Mouse (Mus musculus): Measurements from ENCODE around the gene Insig2. TPM values are rescaled to one million over a fixed set of nuclear protein-coding genes. Genes with fewer than 3 reads are reported as not detected.
A peak's percentile ranks its signal among the peaks of the same experiment; 100 is the strongest.

Insig2 gene
- 37.8 and 41.1 TPM in 2 replicates for polyA plus RNA-seq (2015; fragmentation: Nextera tagmentation; extraction: Ambion mirVana)

DNA sequence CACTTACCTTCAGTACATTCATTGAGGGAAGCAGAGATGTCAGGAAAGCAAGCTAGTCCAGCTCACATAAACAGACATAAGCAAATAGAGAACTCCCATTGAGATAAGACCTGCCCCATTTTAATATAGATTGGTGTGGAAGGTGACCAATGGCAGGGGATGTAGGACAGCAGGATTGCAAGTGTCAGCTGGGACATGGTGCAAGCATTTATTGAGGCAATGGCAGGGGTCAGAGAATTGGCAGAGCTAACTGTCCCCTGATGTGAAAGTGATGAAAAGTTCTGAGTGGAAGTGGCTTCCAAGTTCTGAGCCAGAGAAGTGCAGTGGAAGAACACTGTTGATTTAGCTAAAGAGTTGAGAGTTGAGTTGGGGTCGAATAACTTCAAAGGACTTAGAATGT lies at the start of gene Insig2:
Gene Insig2, minus strand, starts transcription at position 105 of the 400 bp plus-strand sequence.
- Histone ChIP-seq H3K9me3 (replicated peaks) (0 out of 2 replicates have a peak, but pooled peaks cover 3% of the 10 kb centered on the region), H3K9ac (no peak within 1 kb of the TSS), H3K4me3 (no peak within 1 kb of the TSS), H3K36me3 (no peaks in the 10 kb centered on the region), H3K4me1 (replicated peaks) (peaks cover 14% of the 10 kb centered on the region), H3K27me3 (no peaks in the 10 kb centered on the region), H3K27ac (no peak within 1 kb of the TSS), H3K4me2 (no peak within 1 kb of the TSS)
- no peak for ATAC-seq (replicated peaks; ENCODE audit: insufficient number of reproducible peaks, insufficient read depth, low FRiP score, low read depth)
- WGBS = 67% methylated on average over 1 of the region's 1 CpGs

DNA sequence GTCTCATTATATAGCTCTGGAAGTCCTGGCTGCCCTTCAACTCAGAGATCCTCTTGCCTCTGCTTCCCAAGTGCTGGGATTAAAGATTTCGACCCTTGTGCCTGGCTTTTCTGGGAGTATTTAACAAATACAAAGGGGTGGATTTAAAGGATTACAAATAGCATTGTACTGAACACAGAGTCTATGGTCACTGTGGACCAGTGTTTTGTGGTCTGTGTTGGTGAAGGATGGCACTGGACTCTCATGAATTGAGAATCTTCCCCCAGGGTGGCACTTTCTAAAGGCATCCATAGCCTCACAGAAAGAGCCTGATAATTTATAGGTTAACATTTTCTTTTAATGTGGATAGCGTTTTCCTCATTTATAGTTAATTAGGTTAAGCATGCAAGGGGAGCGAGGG lies 49.2 kb upstream of the Insig2 start:
- Histone ChIP-seq H3K9ac (no peak overlapping the region), H3K4me1 (replicated peaks) (no peaks in the 10 kb centered on the region), H3K4me2 (no peak overlapping the region), H3K9me3 (replicated peaks) (no peaks in the 10 kb centered on the region), H3K4me3 (no peak overlapping the region), H3K27ac (no peak overlapping the region), H3K27me3 (no peaks in the 10 kb centered on the region), H3K36me3 (no peaks in the 10 kb centered on the region)
- WGBS = 87% methylated on average over 3 of the region's 3 CpGs
- ATAC-seq (replicated peaks; ENCODE audit: insufficient number of reproducible peaks, insufficient read depth, low FRiP score, low read depth) = no peak

DNA sequence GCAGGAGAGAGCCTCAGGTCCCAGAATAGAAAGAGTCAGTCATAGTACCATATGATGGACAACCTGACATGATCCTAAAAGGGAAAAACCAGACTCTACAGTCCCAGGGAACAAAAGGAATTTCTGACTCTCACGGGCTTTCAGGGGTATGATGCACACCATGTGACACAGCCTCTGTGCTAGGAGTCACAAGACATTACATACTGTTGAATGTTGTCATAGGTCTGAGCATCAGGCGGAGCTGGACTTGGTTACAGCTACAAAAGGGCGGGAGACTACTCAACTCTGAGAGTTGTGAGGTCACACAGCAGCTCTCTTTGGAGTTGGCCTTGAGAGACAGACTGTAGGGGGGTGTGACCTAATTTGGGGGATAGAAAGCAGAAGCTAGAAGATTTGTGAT lies 47.6 kb upstream of the Insig2 start:
- no peak for ATAC-seq (replicated peaks; ENCODE audit: insufficient number of reproducible peaks, insufficient read depth, low FRiP score, low read depth)
- Histone ChIP-seq H3K9ac (no peak overlapping the region), H3K4me2 (no peak overlapping the region), H3K9me3 (replicated peaks) (no peaks in the 10 kb centered on the region), H3K27ac (no peak overlapping the region), H3K27me3 (no peaks in the 10 kb centered on the region), H3K4me3 (no peak overlapping the region), H3K4me1 (replicated peaks) (no peaks in the 10 kb centered on the region), H3K36me3 (no peaks in the 10 kb centered on the region)
- WGBS = 67% methylated on average over 3 of the region's 3 CpGs

DNA sequence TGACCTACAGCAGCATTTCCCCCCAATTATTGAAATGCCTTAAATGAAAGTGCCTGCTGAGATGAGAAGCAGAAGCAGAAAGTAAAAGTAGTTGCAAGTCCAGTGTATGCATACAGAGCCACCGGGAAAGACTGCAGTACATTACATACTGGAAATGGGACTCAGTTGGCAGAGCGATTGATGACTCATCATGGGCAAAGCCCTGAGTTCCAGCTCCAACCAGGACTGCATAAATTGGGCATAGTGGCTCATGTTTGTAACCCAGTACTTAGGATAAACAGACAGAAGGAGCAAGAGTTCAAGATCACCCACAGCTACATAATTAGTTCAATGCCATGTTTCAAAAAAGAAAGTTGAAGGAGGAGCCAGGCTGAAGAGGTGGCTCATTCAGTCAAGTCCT lies 45.5 kb upstream of the Insig2 start:
- Histone ChIP-seq H3K9ac (no peak overlapping the region), H3K36me3 (no peaks in the 10 kb centered on the region), H3K4me1 (replicated peaks) (no peaks in the 10 kb centered on the region), H3K27ac (no peak overlapping the region), H3K4me3 (no peak overlapping the region), H3K27me3 (no peaks in the 10 kb centered on the region), H3K4me2 (no peak overlapping the region), H3K9me3 (replicated peaks) (no peaks in the 10 kb centered on the region)
- no peak for ATAC-seq (replicated peaks; ENCODE audit: insufficient number of reproducible peaks, insufficient read depth, low FRiP score, low read depth)
- 84% methylated on average over 2 of the region's 2 CpGs for WGBS

DNA sequence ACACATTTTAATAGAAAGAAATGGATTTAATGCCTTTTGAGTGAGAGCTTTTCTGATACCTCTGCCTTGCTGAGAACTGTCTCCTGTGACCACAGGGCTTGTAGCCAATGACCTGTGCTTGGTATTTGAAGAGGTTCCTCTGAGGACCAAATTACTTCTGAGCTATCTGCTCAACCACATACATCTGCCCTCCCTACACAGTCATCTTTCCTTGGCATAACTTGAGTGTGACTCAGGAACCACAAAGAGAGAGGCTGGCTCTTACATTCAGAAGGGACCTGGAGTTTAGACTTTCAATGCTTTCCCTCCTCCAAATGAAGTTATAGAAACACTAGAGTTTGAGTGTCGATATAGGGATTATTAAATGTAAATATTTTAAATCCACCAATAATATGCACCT lies 45.0 kb upstream of the Insig2 start:
- 92% methylated on average over 1 of the region's 1 CpGs for WGBS
- H3K9ac ChIP-seq = no peak overlapping the region
- H3K9me3 ChIP-seq (replicated peaks) = no peaks in the 10 kb centered on the region
- H3K4me3 ChIP-seq = no peak overlapping the region
- ATAC-seq (replicated peaks; ENCODE audit: insufficient number of reproducible peaks, insufficient read depth, low FRiP score, low read depth) = no peak
- H3K27me3 ChIP-seq = no peaks in the 10 kb centered on the region
- no peaks in the 10 kb centered on the region for H3K36me3 ChIP-seq
- H3K4me2 ChIP-seq = no peak overlapping the region
- H3K27ac ChIP-seq = no peak overlapping the region
- no peaks in the 10 kb centered on the region for H3K4me1 ChIP-seq (replicated peaks)

DNA sequence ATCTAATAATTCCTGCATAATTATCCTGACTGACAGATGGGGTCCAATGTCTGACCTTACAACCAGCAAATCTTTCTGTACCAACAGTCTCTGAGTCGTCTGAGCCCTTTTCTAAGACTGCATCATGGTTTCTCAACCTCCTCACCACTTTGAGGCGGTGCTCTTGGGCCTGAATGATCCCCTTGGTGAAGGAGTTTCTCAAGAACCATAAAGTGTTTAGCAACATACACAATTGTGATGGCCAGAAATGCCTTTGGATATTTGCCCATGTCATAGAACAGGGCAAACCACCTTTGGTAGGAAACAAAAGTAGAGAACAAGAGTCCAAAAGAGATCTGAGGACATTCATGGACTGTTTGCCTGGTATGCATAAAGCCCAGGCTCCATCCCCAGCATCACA lies 41.2 kb upstream of the Insig2 start:
- H3K9ac ChIP-seq = no peak overlapping the region

DNA sequence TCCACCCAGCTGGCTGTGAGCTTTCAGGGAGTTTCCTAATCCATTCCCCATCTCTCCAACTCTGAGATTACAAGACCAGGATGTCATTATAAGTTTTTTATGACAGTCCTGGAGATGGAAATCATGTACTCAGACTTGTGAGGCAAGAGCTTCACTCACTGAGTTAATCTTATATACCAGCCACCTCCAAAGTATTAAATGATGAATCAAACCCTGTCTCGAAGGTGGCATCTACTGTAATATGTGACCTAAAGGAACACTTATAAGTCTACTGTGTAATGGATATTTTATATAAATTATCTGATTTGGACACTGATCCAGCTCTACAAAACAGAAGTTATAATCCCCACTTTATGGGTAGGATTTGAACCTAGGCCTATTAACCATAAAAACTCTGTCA lies 40.3 kb upstream of the Insig2 start:
- ATAC-seq (replicated peaks; ENCODE audit: insufficient number of reproducible peaks, insufficient read depth, low FRiP score, low read depth) = no peak
- Histone ChIP-seq H3K36me3 (no peaks in the 10 kb centered on the region), H3K9ac (no peak overlapping the region), H3K27me3 (no peaks in the 10 kb centered on the region), H3K4me2 (no peak overlapping the region), H3K9me3 (replicated peaks) (no peaks in the 10 kb centered on the region), H3K27ac (no peak overlapping the region), H3K4me1 (replicated peaks) (no peaks in the 10 kb centered on the region), H3K4me3 (no peak overlapping the region)
- 82% methylated on average over 1 of the region's 1 CpGs for WGBS

More for the DNA sequence above, 41.2 kb upstream of the Insig2 start:
- Histone ChIP-seq H3K27ac (no peak overlapping the region), H3K27me3 (no peaks in the 10 kb centered on the region), H3K4me3 (no peak overlapping the region), H3K4me1 (replicated peaks) (no peaks in the 10 kb centered on the region), H3K9me3 (replicated peaks) (no peaks in the 10 kb centered on the region), H3K36me3 (no peaks in the 10 kb centered on the region), H3K4me2 (no peak overlapping the region)
- no peak for ATAC-seq (replicated peaks; ENCODE audit: insufficient number of reproducible peaks, insufficient read depth, low FRiP score, low read depth)
- WGBS = 74% methylated on average over 2 of the region's 2 CpGs

DNA sequence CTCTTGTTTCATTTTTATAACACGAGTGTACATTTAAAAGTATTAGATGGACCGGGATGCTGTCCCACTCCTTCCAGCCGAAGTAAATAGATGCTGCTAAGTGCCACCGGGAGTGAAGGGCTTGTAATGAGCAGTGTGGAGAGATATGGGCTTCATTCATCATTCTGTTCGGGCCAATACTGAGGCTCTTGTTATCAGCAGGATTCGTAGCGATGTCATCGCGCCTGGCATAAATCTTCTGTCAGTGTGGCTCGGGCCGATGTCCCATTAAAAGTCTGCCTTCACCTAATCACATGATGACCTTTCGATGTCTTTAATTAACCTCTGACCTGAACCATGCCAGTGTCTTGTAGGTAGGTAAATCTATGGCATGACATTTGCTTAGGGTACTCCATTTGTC lies 39.1 kb upstream of the Insig2 start:
- WGBS = 28% methylated on average over 12 of the region's 12 CpGs
- H3K9me3 ChIP-seq (replicated peaks) = no peaks in the 10 kb centered on the region
- no peak overlapping the region for H3K9ac ChIP-seq
- ATAC-seq (replicated peaks; ENCODE audit: insufficient number of reproducible peaks, insufficient read depth, low FRiP score, low read depth) = no peak
- H3K36me3 ChIP-seq = no peaks in the 10 kb centered on the region
- no peaks in the 10 kb centered on the region for H3K27me3 ChIP-seq
- no peak overlapping the region for H3K4me2 ChIP-seq
- H3K27ac ChIP-seq = no peak overlapping the region
- no peaks in the 10 kb centered on the region for H3K4me1 ChIP-seq (replicated peaks)
- no peak overlapping the region for H3K4me3 ChIP-seq

DNA sequence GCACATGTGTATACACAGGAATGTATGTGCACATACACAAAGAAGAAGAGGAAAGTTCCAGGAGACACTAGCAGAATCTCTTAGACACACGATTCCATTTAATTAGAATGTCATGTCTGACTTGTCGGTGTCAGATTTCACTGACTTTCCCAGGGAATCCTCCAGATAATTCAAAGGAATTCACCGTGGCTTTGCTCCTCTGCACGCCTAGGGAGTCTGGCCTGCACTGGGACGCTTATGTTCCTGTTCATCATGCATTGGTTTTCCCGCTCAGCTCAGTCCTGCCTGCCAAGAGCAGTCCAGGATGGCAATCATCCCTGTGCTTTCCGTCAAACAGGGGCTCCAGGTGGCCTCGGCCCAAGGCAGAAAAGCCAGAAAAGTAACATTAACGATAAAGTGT lies 34.9 kb upstream of the Insig2 start:
- H3K9ac ChIP-seq = no peak overlapping the region
- WGBS = 46% methylated on average over 9 of the region's 9 CpGs
- no peak for ATAC-seq (replicated peaks; ENCODE audit: insufficient number of reproducible peaks, insufficient read depth, low FRiP score, low read depth)

DNA sequence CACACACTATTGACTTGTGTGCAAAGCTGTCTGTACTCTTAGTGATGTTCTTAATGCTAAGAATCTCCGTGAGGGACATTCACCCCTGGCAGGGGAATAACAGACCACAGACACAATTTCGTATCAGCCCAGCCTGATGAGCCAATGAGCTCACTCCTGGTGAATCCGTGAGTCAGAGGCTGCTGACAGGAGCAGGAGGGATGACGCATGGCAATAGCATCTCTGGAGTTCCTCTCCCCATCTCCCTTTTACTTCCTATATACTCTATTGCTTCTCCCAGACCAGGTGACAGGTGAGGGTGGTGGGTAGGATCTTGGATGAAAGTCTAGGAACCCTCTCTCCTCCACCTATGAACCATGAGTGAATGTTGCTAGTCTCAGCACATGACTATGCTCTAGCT lies 28.2 kb upstream of the Insig2 start:
- Histone ChIP-seq H3K9me3 (replicated peaks) (no peaks in the 10 kb centered on the region), H3K4me3 (no peak overlapping the region), H3K27me3 (no peaks in the 10 kb centered on the region; the same call in 1 of the 2 replicates), H3K27ac (no peak overlapping the region), H3K4me2 (no peak overlapping the region), H3K36me3 (no peaks in the 10 kb centered on the region), H3K4me1 (replicated peaks) (no peaks in the 10 kb centered on the region), H3K9ac (no peak overlapping the region)
- 0 out of 2 replicates have a peak, but pooled peaks have one; percentile 10 for ATAC-seq (replicated peaks; ENCODE audit: insufficient number of reproducible peaks, insufficient read depth, low FRiP score, low read depth)
- 22% methylated on average over 4 of the region's 4 CpGs for WGBS

More for the DNA sequence above, 34.9 kb upstream of the Insig2 start:
- H3K4me2 ChIP-seq = no peak overlapping the region
- H3K4me3 ChIP-seq = no peak overlapping the region
- H3K27ac ChIP-seq = no peak overlapping the region
- H3K27me3 ChIP-seq = no peaks in the 10 kb centered on the region
- no peaks in the 10 kb centered on the region for H3K4me1 ChIP-seq (replicated peaks)
- H3K36me3 ChIP-seq = no peaks in the 10 kb centered on the region
- no peaks in the 10 kb centered on the region for H3K9me3 ChIP-seq (replicated peaks)

DNA sequence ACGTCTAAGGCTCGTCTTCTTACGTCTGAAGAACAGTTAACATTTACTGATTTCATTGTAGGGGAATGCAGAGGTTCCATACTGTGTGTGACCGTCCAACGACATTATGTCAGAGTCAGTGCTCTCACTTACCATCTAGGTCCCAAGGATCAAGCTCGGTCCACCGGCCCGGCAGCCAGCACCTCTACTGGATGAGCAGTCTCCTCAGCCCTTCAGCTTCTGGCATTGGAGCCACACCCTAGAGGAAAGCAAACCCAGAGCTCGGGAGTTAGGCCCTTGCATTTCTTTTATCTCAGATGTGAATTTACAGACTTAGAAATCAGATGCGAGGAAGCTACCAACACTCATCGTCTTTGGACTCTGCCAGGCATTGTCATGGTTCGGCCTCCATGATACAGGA lies 27.3 kb upstream of the Insig2 start:
- no peak overlapping the region for H3K4me2 ChIP-seq
- H3K27me3 ChIP-seq = no peaks in the 10 kb centered on the region; the same call in 1 of the 2 replicates
- no peak overlapping the region for H3K27ac ChIP-seq
- H3K9me3 ChIP-seq (replicated peaks) = no peaks in the 10 kb centered on the region
- H3K36me3 ChIP-seq = no peaks in the 10 kb centered on the region
- 72% methylated on average over 12 of the region's 12 CpGs for WGBS
- H3K4me3 ChIP-seq = no peak overlapping the region
- no peak overlapping the region for H3K9ac ChIP-seq
- H3K4me1 ChIP-seq (replicated peaks) = no peaks in the 10 kb centered on the region
- no peak for ATAC-seq (replicated peaks; ENCODE audit: insufficient number of reproducible peaks, insufficient read depth, low FRiP score, low read depth)

DNA sequence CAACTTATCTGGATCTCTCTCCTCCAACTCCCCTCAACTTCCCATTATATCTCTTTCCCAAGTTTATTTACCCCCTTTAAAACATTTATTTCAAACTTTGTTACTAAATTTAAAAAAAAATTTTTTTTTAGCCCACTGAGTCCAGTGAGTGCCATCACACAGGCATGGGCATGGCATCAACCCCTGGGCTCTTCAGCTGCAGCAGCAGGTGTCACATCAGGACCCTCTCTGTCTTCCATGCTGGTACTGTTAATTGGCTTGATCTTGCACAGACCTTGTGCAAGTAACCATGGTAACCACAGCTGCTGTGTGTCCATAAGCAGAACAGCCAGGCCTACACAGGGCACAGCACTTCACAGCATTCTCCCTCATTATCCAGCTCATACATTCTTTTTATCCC lies 21.4 kb upstream of the Insig2 start:
- H3K4me2 ChIP-seq = no peak overlapping the region
- H3K9me3 ChIP-seq (replicated peaks) = no peaks in the 10 kb centered on the region
- no peaks in the 10 kb centered on the region for H3K4me1 ChIP-seq (replicated peaks)
- H3K9ac ChIP-seq = no peak overlapping the region
- no peak overlapping the region for H3K4me3 ChIP-seq
- H3K27me3 ChIP-seq = no peaks in the 10 kb centered on the region
- ATAC-seq (replicated peaks; ENCODE audit: insufficient number of reproducible peaks, insufficient read depth, low FRiP score, low read depth) = no peak
- no peak overlapping the region for H3K27ac ChIP-seq
- no peaks in the 10 kb centered on the region for H3K36me3 ChIP-seq

All from heart, embryonic 15.5 days (tissue).